In genomic region chrX:103288485-103289330, GRCm38 (mm10) we compare ENCODE assay signal across 9 mouse cellular contexts. TPM values are rescaled to one million over a fixed set of nuclear protein-coding genes. Genes with fewer than 3 reads are reported as not detected.
A peak's percentile ranks its signal among the peaks of the same experiment; 100 is the strongest.
DNase-seq lines count a peak whose midpoint lies in the region; ATAC-seq and TF ChIP-seq lines count a peak whose summit lies in the region.
"Had no signal": no experiment of that assay in that cellular context is flagged by ENCODE, and none has a peak within 500 bp of the region (broad histone marks: within the 10 kb centered on the region; RNA-seq: fewer than 3 reads in every experiment).

No protein-coding gene starts in this region.

- H3K36me3 ChIP-seq in heart, embryonic 11.5 days (ENCODE audit: control insufficient read depth, insufficient read depth, low read length): no peaks in the 10 kb centered on the region
- no peaks in the 10 kb centered on the region for H3K36me3 ChIP-seq in CH12.LX (replicated peaks in 1 of 2; ENCODE audit: control insufficient read depth in 1 of 2, insufficient read depth in 1 of 2, low read length in 1 of 2)
- H3K36me3 ChIP-seq in embryonic facial prominence, embryonic 13.5 days: no peaks in the 10 kb centered on the region
- H3K36me3 ChIP-seq in limb, embryonic 12.5 days: no peaks in the 10 kb centered on the region
- no peaks in the 10 kb centered on the region for H3K36me3 ChIP-seq in neural tube, embryonic 11.5 days (ENCODE audit: control insufficient read depth, insufficient read depth, low read length)
- H3K36me3 ChIP-seq: G1E had no signal

- H3K4me3 ChIP-seq in heart, embryonic 11.5 days (ENCODE audit: low read depth, low read length): no peak overlapping the region
- no peak overlapping the region for H3K4me3 ChIP-seq in CH12.LX (replicated peaks in 1 of 3; ENCODE audit: low read depth in 2 of 3, low read length in 2 of 3, poor library complexity in 1 of 3)
- H3K4me3 ChIP-seq in embryonic facial prominence, embryonic 13.5 days: peak overlapping the region; percentile 19
- peak overlapping the region; percentile 24 for H3K4me3 ChIP-seq in limb, embryonic 12.5 days (replicated peaks)
- H3K4me3 ChIP-seq in neural tube, embryonic 11.5 days (ENCODE audit: low read depth, low read length): no peak overlapping the region

- no peaks in the 10 kb centered on the region for H3K9me3 ChIP-seq in heart, embryonic 11.5 days (replicated peaks; ENCODE audit: control insufficient read depth, low read length)
- H3K9me3 ChIP-seq in CH12.LX (replicated peaks; ENCODE audit: low read length): no peaks in the 10 kb centered on the region
- H3K9me3 ChIP-seq in embryonic facial prominence, embryonic 13.5 days: no peaks in the 10 kb centered on the region
- no peaks in the 10 kb centered on the region for H3K9me3 ChIP-seq in limb, embryonic 12.5 days
- no peaks in the 10 kb centered on the region for H3K9me3 ChIP-seq in neural tube, embryonic 11.5 days (ENCODE audit: control insufficient read depth, low read length)
- H3K9me3 ChIP-seq: G1E had no signal

- TF ChIP-seq RAD21 in CH12.LX (IDR thresholded peaks at IDR 0.05; ENCODE audit: low read depth, low read length): no peak

- peak overlapping the region; percentile 54 for H3K4me2 ChIP-seq in heart, embryonic 11.5 days
- H3K4me2 ChIP-seq in CH12.LX (ENCODE audit: insufficient read depth, low read depth, poor library complexity, severe bottlenecking): no peak overlapping the region
- peak overlapping the region; percentile 51 for H3K4me2 ChIP-seq in embryonic facial prominence, embryonic 13.5 days
- peak overlapping the region; percentile 52 for H3K4me2 ChIP-seq in limb, embryonic 12.5 days
- H3K4me2 ChIP-seq in neural tube, embryonic 11.5 days (ENCODE audit: low read depth): peak overlapping the region; percentile 25

- no peak for TF ChIP-seq CTCF in CH12.LX (conservative IDR thresholded peaks at IDR 0.05 in 1 of 2, IDR thresholded peaks at IDR 0.05 in 1 of 2; ENCODE audit: low read depth in 2 of 2, low read length in 2 of 2)

- ATAC-seq in heart, embryonic 11.5 days (replicated peaks; ENCODE audit: insufficient number of reproducible peaks, low FRiP score, low TSS enrichment): no peak
- no peak for ATAC-seq in embryonic facial prominence, embryonic 13.5 days (ENCODE audit: insufficient number of reproducible peaks, insufficient read depth, low FRiP score, low TSS enrichment, low read depth)
- peak; percentile 20; the same call in 1 of the 2 replicates for ATAC-seq in limb, embryonic 12.5 days (ENCODE audit: insufficient number of reproducible peaks, insufficient read depth, low FRiP score, low TSS enrichment, low read depth)
- ATAC-seq in neural tube, embryonic 11.5 days (ENCODE audit: insufficient read depth, low FRiP score, low TSS enrichment): peak; percentile 75; the same call in 1 of the 2 replicates

- H3K9ac ChIP-seq in heart, embryonic 11.5 days (ENCODE audit: low read depth, low read length): no peak overlapping the region
- no peak overlapping the region for H3K9ac ChIP-seq in CH12.LX (ENCODE audit: insufficient read depth, low read depth)
- no peak overlapping the region for H3K9ac ChIP-seq in embryonic facial prominence, embryonic 13.5 days
- no peak overlapping the region; the same call in 1 of the 2 replicates for H3K9ac ChIP-seq in limb, embryonic 12.5 days (replicated peaks)
- no peak overlapping the region for H3K9ac ChIP-seq in neural tube, embryonic 11.5 days (ENCODE audit: low read length)

- DNase-seq in heart, postnatal 14 days: no peak
- peak; percentile 47 for DNase-seq in CH12.LX (ENCODE audit: extremely low read depth)
- DNase-seq in neural tube, embryonic 11.5 days (ENCODE audit: low spot score): peak; percentile 29
- DNase-seq in gastrocnemius, postnatal 4 days (ENCODE audit: low spot score in 2 of 2): no peak
- no peak for DNase-seq in cerebellum, adult 11 months

- WGBS in heart, embryonic 11.5 days (ENCODE audit: insufficient replicate concordance): 22% methylated on average over 25 of the region's 25 CpGs
- 35% methylated on average over 25 of the region's 25 CpGs for whole genome bisulfite sequencing in embryonic facial prominence, embryonic 13.5 days
- WGBS in limb, embryonic 12.5 days: 28% methylated on average over 25 of the region's 25 CpGs
- WGBS in neural tube, embryonic 11.5 days: 19% methylated on average over 25 of the region's 25 CpGs

- H3K4me1 ChIP-seq in heart, embryonic 11.5 days (ENCODE audit: control insufficient read depth, insufficient read depth, low read length): no peaks in the 10 kb centered on the region
- H3K4me1 ChIP-seq in CH12.LX (ENCODE audit: control insufficient read depth in 1 of 2, insufficient read depth in 2 of 2): peaks cover 0 to 15% of the 10 kb centered on the region in 2 experiments; a peak in 2 of 4 replicates
- H3K4me1 ChIP-seq in embryonic facial prominence, embryonic 13.5 days: peaks cover 9% of the 10 kb centered on the region; the same call in 1 of the 2 replicates
- 0 out of 2 replicates have a peak, but pooled peaks cover 3% of the 10 kb centered on the region for H3K4me1 ChIP-seq in limb, embryonic 12.5 days (replicated peaks)
- H3K4me1 ChIP-seq in neural tube, embryonic 11.5 days (ENCODE audit: control insufficient read depth, insufficient read depth, low read length): no peaks in the 10 kb centered on the region

- peaks cover 22% of the 10 kb centered on the region for H3K27me3 ChIP-seq in heart, embryonic 11.5 days (ENCODE audit: control insufficient read depth, insufficient read depth, low read length)
- H3K27me3 ChIP-seq in CH12.LX (replicated peaks): no peaks in the 10 kb centered on the region
- H3K27me3 ChIP-seq in embryonic facial prominence, embryonic 13.5 days: peaks cover 32% of the 10 kb centered on the region
- H3K27me3 ChIP-seq in limb, embryonic 12.5 days: peaks cover 32% of the 10 kb centered on the region
- H3K27me3 ChIP-seq in neural tube, embryonic 11.5 days (ENCODE audit: control insufficient read depth, insufficient read depth, low read length): peaks cover 9% of the 10 kb centered on the region; the same call in 1 of the 2 replicates

- TF ChIP-seq POLR2A in CH12.LX (IDR thresholded peaks at IDR 0.05; ENCODE audit: low read depth, low read length): no peak

- no peaks in the 10 kb centered on the region for H3K79me2 ChIP-seq in CH12.LX (replicated peaks; ENCODE audit: control insufficient read depth, extremely low read depth, insufficient read depth, poor library complexity, severe bottlenecking)

- dilution Hi-C loops in CH12.LX (cut with MboI; ENCODE audit: extremely low pct_ligation_motif_present, extremely low pct_unique_long_range_greater_than_20kb, low sequenced_read_pairs): no loop called here

- intact Hi-C loops in heart, postnatal 14 days (cut with DNase I): no loop called here

- in situ Hi-C loops in CH12.LX (cut with MboI; ENCODE audit: low pct_ligation_motif_present, low pct_unique_long_range_greater_than_20kb, low sequenced_read_pairs): no loop called here

- peak; percentile 67 for TF ChIP-seq EP300 in CH12.LX (IDR thresholded peaks at IDR 0.05; ENCODE audit: low read length)

- no peak overlapping the region for H3K27ac ChIP-seq in heart, embryonic 11.5 days (ENCODE audit: low read depth, low read length)
- no peak overlapping the region for H3K27ac ChIP-seq in CH12.LX (ENCODE audit: insufficient read depth, low read depth)
- H3K27ac ChIP-seq in embryonic facial prominence, embryonic 13.5 days: no peak overlapping the region
- no peak overlapping the region for H3K27ac ChIP-seq in limb, embryonic 12.5 days
- H3K27ac ChIP-seq in neural tube, embryonic 11.5 days (ENCODE audit: low read depth, low read length): no peak overlapping the region

TF ChIP-seq in CH12.LX, 34 proteins besides CTCF, POLR2A, EP300 and RAD21:
- no peak for TF ChIP-seq JUN (IDR thresholded peaks at IDR 0.05; ENCODE audit: insufficient read depth, low read depth, low read length)
- no peak for TF ChIP-seq NRF1 (IDR thresholded peaks at IDR 0.05; ENCODE audit: low read depth, low read length)
- no peak for TF ChIP-seq NELFE (IDR thresholded peaks at IDR 0.05; ENCODE audit: low read depth, low read length)
- no peak for TF ChIP-seq JUND (conservative IDR thresholded peaks at IDR 0.05; ENCODE audit: low read depth, low read length)
- TF ChIP-seq ZC3H11A (IDR thresholded peaks at IDR 0.05; ENCODE audit: low read depth, low read length): no peak
- TF ChIP-seq ETS1 (conservative IDR thresholded peaks at IDR 0.05; ENCODE audit: low read depth, low read length): 0 out of 2 replicates have a peak, but pooled peaks have one; percentile 24
- TF ChIP-seq TCF12 (IDR thresholded peaks at IDR 0.05; ENCODE audit: low read depth, low read length): peak; percentile 48; the same call in 1 of the 2 replicates
- no peak for TF ChIP-seq UBTF (IDR thresholded peaks at IDR 0.05; ENCODE audit: low read depth, low read length)
- no peak for TF ChIP-seq E2F4 (IDR thresholded peaks at IDR 0.05; ENCODE audit: insufficient replicate concordance, low read depth, low read length)
- no peak for TF ChIP-seq ZKSCAN1 (IDR thresholded peaks at IDR 0.05; ENCODE audit: borderline replicate concordance, low read depth, low read length)
- TF ChIP-seq SIN3A (IDR thresholded peaks at IDR 0.05; ENCODE audit: low read length): no peak
- TF ChIP-seq TBP (conservative IDR thresholded peaks at IDR 0.05; ENCODE audit: low read depth, low read length): no peak
- TF ChIP-seq SMC3 (IDR thresholded peaks at IDR 0.05; ENCODE audit: low read depth, low read length): no peak
- TF ChIP-seq IRF4 (IDR thresholded peaks at IDR 0.05; ENCODE audit: low read depth, low read length): 0 out of 2 replicates have a peak, but pooled peaks have one; percentile 10
- TF ChIP-seq USF1 (IDR thresholded peaks at IDR 0.05; ENCODE audit: low read depth, low read length): no peak

RNA-seq across cellular contexts. Expression of gene Cdx4, which starts 32.5 kb away (rescaled TPM):
- polyA plus RNA-seq in heart, embryonic 11.5 days (2014; fragmentation: Nextera tagmentation; extraction: Ambion mirVana): not detected in 2 replicates
- total RNA-seq in heart, postnatal 14 days (2021): not detected
- total RNA-seq in CH12.LX (2012; rRNA removed) (not detected in 2 replicates), CH12.LX (2014; rRNA removed) (not detected in 2 replicates)
- polyA plus RNA-seq in CH12.LX (2012; ENCODE audit: insufficient read length, low read depth): not detected in 2 replicates
- polyA plus RNA-seq in embryonic facial prominence, embryonic 13.5 days (2015; fragmentation: Nextera tagmentation; extraction: Ambion mirVana): not detected in 2 replicates
- not detected in 2 replicates for polyA plus RNA-seq in limb, embryonic 12.5 days (2016; fragmentation: Nextera tagmentation; extraction: Ambion mirVana)
- not detected in 2 replicates for polyA plus RNA-seq in neural tube, embryonic 11.5 days (2014; fragmentation: Nextera tagmentation; extraction: Ambion mirVana)
- not detected for total RNA-seq in gastrocnemius, postnatal 4 days (2021)
- total RNA-seq: G1E had no signal
- polyA plus RNA-seq: G1E had no signal

Comparison
In these comparisons a context has a peak if more than half of its experiments do, and no peak if none do; other contexts are left out.
1. ATAC-seq: peak in limb, embryonic 12.5 days (single experiment) and neural tube, embryonic 11.5 days (single experiment); none in heart, embryonic 11.5 days (single experiment) and embryonic facial prominence, embryonic 13.5 days (single experiment).
2. H3K4me3 ChIP-seq: peak in embryonic facial prominence, embryonic 13.5 days (single experiment) and limb, embryonic 12.5 days (single experiment); none in heart, embryonic 11.5 days (single experiment), CH12.LX (0 of 3) and neural tube, embryonic 11.5 days (single experiment).
3. DNase-seq: peak in CH12.LX (single experiment) and neural tube, embryonic 11.5 days (single experiment); none in heart, postnatal 14 days (0 of 2), gastrocnemius, postnatal 4 days (0 of 2) and cerebellum, adult 11 months (single experiment).